Mouse (Mus musculus): ENCODE results near the gene Strn. TPM values are rescaled to one million over a fixed set of nuclear protein-coding genes. Genes with fewer than 3 reads are reported as not detected.

Strn gene
- polyA plus RNA-seq, 1 experiment = 4.0 TPM

DNA sequence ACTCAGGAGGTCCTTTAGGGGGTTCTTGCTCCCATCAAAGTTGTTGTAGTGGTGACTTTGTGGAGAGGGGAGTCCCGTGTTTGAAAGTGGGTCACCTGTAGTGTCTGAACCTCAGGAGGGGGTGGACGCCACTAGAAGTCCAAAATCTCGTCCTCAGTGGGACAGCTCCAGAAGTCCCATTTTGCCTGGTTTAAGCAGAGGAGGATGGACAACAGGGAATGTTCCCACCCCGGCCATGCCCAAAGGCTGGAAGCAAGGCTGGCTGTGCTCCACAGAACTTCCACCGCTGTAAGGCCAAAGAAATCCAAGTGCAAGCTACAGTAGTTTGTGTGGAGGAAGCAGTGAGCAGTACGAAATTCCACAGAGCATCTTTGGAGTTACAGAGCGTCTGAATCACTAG lies 117.0 kb downstream of the Strn start:
- no peak overlapping the region for H3K4me2 ChIP-seq (ENCODE audit: low read depth)
- TF ChIP-seq E2F4 (IDR thresholded peaks at IDR 0.05; ENCODE audit: insufficient read depth) (no peak), SRF (IDR thresholded peaks at IDR 0.05; ENCODE audit: control insufficient read depth, insufficient read length, low read depth) (no peak), CEBPB (IDR thresholded peaks at IDR 0.05; ENCODE audit: insufficient read depth, poor library complexity, severe bottlenecking) (no peak), REST (IDR thresholded peaks at IDR 0.05; ENCODE audit: insufficient read depth, insufficient read length) (no peak), POLR2A (IDR thresholded peaks at IDR 0.05; ENCODE audit: insufficient read length, low read depth) (no peak), MYOG (IDR thresholded peaks at IDR 0.05; ENCODE audit: control insufficient read depth in 1 of 3, insufficient read depth in 1 of 3, insufficient read length in 2 of 3, low read depth in 2 of 3) (no peak), MYOD1 (IDR thresholded peaks at IDR 0.05; ENCODE audit: control insufficient read depth in 1 of 3, insufficient read length in 2 of 3, low read depth in 2 of 3) (no peak), TCF3 (IDR thresholded peaks at IDR 0.05; ENCODE audit: insufficient read length, low read depth) (no peak), TCF12 (IDR thresholded peaks at IDR 0.05; ENCODE audit: insufficient read depth, poor library complexity, severe bottlenecking) (no peak)
- no peak overlapping the region for H3ac ChIP-seq (ENCODE audit: control insufficient read depth, insufficient read length)
- no peak overlapping the region for H3K4me3 ChIP-seq
- no peaks in the 10 kb centered on the region for H3K79me2 ChIP-seq (ENCODE audit: control insufficient read depth, insufficient read depth)
- H3K36me3 ChIP-seq (ENCODE audit: control insufficient read depth, insufficient read depth) = no peaks in the 10 kb centered on the region
- peaks cover 4% of the 10 kb centered on the region for H3K27me3 ChIP-seq (ENCODE audit: control insufficient read depth, insufficient read depth, insufficient read length)

DNA sequence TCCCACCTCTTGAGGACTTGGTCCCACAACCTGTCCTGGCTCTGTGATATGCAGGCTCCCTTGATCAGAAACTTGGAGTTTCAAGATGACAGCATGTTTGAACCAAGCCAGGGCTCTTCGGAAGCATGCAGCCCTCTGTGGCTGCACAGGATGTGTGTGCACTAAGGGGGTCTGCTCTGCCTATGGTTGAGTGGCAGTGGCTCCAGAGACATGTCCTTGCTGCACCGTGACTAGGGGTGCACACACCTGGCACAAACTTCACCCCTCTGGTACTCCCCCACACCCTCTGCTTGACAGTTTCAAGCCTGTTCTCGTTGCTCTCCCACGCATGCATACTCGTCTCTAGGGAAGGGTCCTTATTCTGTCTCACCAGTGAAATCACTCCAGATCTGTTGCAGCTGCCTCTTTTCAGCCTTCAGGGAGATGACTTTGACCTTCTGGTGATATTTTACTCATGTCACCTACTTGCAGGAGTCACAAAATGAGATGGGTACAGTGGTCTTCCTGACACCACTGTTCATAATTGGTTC lies 118.8 kb downstream of the Strn start:
- H3ac ChIP-seq (ENCODE audit: control insufficient read depth, insufficient read length) = no peak overlapping the region
- no peak overlapping the region for H3K4me2 ChIP-seq (ENCODE audit: low read depth)
- TF ChIP-seq CEBPB (IDR thresholded peaks at IDR 0.05; ENCODE audit: insufficient read depth, poor library complexity, severe bottlenecking) (no peak), TCF12 (IDR thresholded peaks at IDR 0.05; ENCODE audit: insufficient read depth, poor library complexity, severe bottlenecking) (no peak), TCF3 (IDR thresholded peaks at IDR 0.05; ENCODE audit: insufficient read length, low read depth) (no peak), MYOD1 (IDR thresholded peaks at IDR 0.05; ENCODE audit: control insufficient read depth in 1 of 3, insufficient read length in 2 of 3, low read depth in 2 of 3) (no peak), REST (IDR thresholded peaks at IDR 0.05; ENCODE audit: insufficient read depth, insufficient read length) (no peak), USF1 (IDR thresholded peaks at IDR 0.05; ENCODE audit: low read depth) (no peak), E2F4 (IDR thresholded peaks at IDR 0.05; ENCODE audit: insufficient read depth) (no peak), POLR2A (IDR thresholded peaks at IDR 0.05; ENCODE audit: insufficient read length, low read depth) (no peak), POLR2AphosphoS2 (IDR thresholded peaks at IDR 0.05; ENCODE audit: insufficient read length, low read depth) (no peak), MYOG (IDR thresholded peaks at IDR 0.05; ENCODE audit: control insufficient read depth in 1 of 3, insufficient read depth in 1 of 3, insufficient read length in 2 of 3, low read depth in 2 of 3) (no peak), MAX (IDR thresholded peaks at IDR 0.05; ENCODE audit: low read depth) (no peak), SRF (IDR thresholded peaks at IDR 0.05; ENCODE audit: control insufficient read depth, insufficient read length, low read depth) (no peak)
- H3K36me3 ChIP-seq (ENCODE audit: control insufficient read depth, insufficient read depth) = no peaks in the 10 kb centered on the region
- no peaks in the 10 kb centered on the region for H3K79me2 ChIP-seq (ENCODE audit: control insufficient read depth, insufficient read depth)
- peaks cover 4% of the 10 kb centered on the region for H3K27me3 ChIP-seq (ENCODE audit: control insufficient read depth, insufficient read depth, insufficient read length)
- no peak overlapping the region for H3K4me3 ChIP-seq

DNA sequence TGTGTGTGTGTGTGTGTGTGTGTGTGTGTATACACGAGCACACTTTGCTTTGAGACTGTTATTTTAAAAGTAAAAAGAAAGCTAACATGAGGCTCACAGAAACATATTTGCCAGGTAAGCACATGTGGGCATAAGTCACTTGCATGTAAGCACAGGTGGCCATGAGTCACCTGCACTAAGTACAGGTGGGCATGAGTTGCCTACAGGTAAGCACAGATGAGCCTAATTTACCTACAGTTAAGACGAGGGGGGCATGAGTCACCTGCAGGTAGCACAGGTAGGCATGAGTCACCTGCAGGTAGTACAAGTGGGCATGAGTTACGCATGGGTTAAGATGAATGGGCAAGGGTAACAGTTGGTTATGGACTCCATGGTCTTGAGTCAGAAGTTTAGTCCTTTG lies 121.9 kb downstream of the Strn start:
- TF ChIP-seq POLR2AphosphoS2 (IDR thresholded peaks at IDR 0.05; ENCODE audit: insufficient read length, low read depth) (no peak), REST (IDR thresholded peaks at IDR 0.05; ENCODE audit: insufficient read depth, insufficient read length) (no peak), POLR2A (IDR thresholded peaks at IDR 0.05; ENCODE audit: insufficient read length, low read depth) (no peak)
- Histone ChIP-seq H3K4me2 (ENCODE audit: low read depth) (no peak overlapping the region), H3ac (ENCODE audit: control insufficient read depth, insufficient read length) (no peak overlapping the region), H3K36me3 (ENCODE audit: control insufficient read depth, insufficient read depth) (no peaks in the 10 kb centered on the region), H3K4me3 (no peak overlapping the region), H3K27me3 (ENCODE audit: control insufficient read depth, insufficient read depth, insufficient read length) (peaks cover 4% of the 10 kb centered on the region), H3K79me2 (ENCODE audit: control insufficient read depth, insufficient read depth) (no peaks in the 10 kb centered on the region)

DNA sequence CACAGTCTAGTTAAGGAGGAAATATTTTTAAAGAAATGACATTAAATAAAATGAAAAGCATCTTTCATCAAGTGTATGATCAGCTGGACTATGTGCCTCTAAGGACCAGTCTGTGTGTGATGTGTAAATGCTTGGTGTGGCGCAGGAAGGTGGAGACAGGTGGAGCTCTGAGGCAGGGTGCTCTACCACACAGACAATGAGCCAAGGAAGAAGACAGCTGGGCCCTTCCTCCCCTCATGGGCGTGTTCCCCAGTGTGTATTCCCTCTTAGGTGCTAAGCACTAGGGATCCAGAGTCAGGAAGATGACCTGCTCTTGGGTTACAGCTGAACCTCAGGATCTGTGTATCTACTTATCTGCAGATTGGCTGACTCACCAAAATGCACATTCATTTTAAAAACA lies 122.5 kb downstream of the Strn start:
- no peak for TF ChIP-seq TCF3 (IDR thresholded peaks at IDR 0.05; ENCODE audit: insufficient read length, low read depth)
- no peak for TF ChIP-seq USF1 (IDR thresholded peaks at IDR 0.05; ENCODE audit: low read depth)
- TF ChIP-seq E2F4 (IDR thresholded peaks at IDR 0.05; ENCODE audit: insufficient read depth) = no peak
- no peak for TF ChIP-seq REST (IDR thresholded peaks at IDR 0.05; ENCODE audit: insufficient read depth, insufficient read length)
- no peak for TF ChIP-seq MYOD1 (IDR thresholded peaks at IDR 0.05; ENCODE audit: control insufficient read depth in 1 of 3, insufficient read length in 2 of 3, low read depth in 2 of 3)
- TF ChIP-seq MYOG (IDR thresholded peaks at IDR 0.05; ENCODE audit: control insufficient read depth in 1 of 3, insufficient read depth in 1 of 3, insufficient read length in 2 of 3, low read depth in 2 of 3) = no peak
- TF ChIP-seq POLR2AphosphoS2 (IDR thresholded peaks at IDR 0.05; ENCODE audit: insufficient read length, low read depth) = no peak
- TF ChIP-seq TCF12 (IDR thresholded peaks at IDR 0.05; ENCODE audit: insufficient read depth, poor library complexity, severe bottlenecking) = no peak
- TF ChIP-seq CEBPB (IDR thresholded peaks at IDR 0.05; ENCODE audit: insufficient read depth, poor library complexity, severe bottlenecking) = no peak
- Histone ChIP-seq H3K36me3 (ENCODE audit: control insufficient read depth, insufficient read depth) (no peaks in the 10 kb centered on the region), H3K4me2 (ENCODE audit: low read depth) (no peak overlapping the region), H3K27me3 (ENCODE audit: control insufficient read depth, insufficient read depth, insufficient read length) (peaks cover 4% of the 10 kb centered on the region), H3K79me2 (ENCODE audit: control insufficient read depth, insufficient read depth) (no peaks in the 10 kb centered on the region), H3ac (ENCODE audit: control insufficient read depth, insufficient read length) (no peak overlapping the region), H3K4me3 (no peak overlapping the region)

DNA sequence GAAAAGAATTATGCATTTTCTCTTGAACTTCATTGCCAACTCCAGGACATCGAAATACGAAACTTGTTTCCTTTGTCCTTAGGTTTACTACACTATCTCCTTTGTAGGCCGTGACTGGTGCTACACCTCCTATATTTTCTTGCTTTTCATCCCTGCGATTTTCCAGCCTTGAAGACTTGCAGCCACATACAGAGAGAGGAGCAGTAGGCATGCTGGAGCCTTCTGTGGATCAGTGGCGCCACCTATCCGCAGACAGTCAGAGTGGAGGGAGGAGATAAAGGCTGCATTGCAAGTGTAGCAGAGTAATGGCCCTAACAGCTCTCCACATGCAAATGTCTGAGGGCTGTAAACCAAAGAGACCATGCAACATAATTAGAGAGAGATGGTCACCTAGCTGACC lies 125.9 kb downstream of the Strn start:
- no peak for TF ChIP-seq MAX (IDR thresholded peaks at IDR 0.05; ENCODE audit: low read depth)
- no peak for TF ChIP-seq TCF12 (IDR thresholded peaks at IDR 0.05; ENCODE audit: insufficient read depth, poor library complexity, severe bottlenecking)
- TF ChIP-seq POLR2A (IDR thresholded peaks at IDR 0.05; ENCODE audit: insufficient read length, low read depth) = no peak
- no peak for TF ChIP-seq SRF (IDR thresholded peaks at IDR 0.05; ENCODE audit: control insufficient read depth, insufficient read length, low read depth)
- no peak for TF ChIP-seq CEBPB (IDR thresholded peaks at IDR 0.05; ENCODE audit: insufficient read depth, poor library complexity, severe bottlenecking)
- TF ChIP-seq USF1 (IDR thresholded peaks at IDR 0.05; ENCODE audit: low read depth) = no peak
- no peak overlapping the region for H3ac ChIP-seq (ENCODE audit: control insufficient read depth, insufficient read length)
- H3K4me2 ChIP-seq (ENCODE audit: low read depth) = no peak overlapping the region
- H3K36me3 ChIP-seq (ENCODE audit: control insufficient read depth, insufficient read depth) = no peaks in the 10 kb centered on the region
- H3K4me3 ChIP-seq = no peak overlapping the region
- no peaks in the 10 kb centered on the region for H3K79me2 ChIP-seq (ENCODE audit: control insufficient read depth, insufficient read depth)
- H3K27me3 ChIP-seq (ENCODE audit: control insufficient read depth, insufficient read depth, insufficient read length) = no peaks in the 10 kb centered on the region
